Mouse (Mus musculus) CD4-positive, CD25-positive, alpha-beta regulatory T cell, adult 2 months (primary cell): ENCODE results near the gene Krtap16-1.

Source experiments
- DNase-seq: peaks from one replicate; pipeline ENCODE4 v3.0.0-alpha.2; 2012; ENCODE audit warnings: low read depth, low spot score

The Krtap16-1 gene

GRCm38 (mm10) chr11:99964213-99964612, 22.2 kb downstream of the Krtap16-1 start:
- no peak for DNase-seq

DNA sequence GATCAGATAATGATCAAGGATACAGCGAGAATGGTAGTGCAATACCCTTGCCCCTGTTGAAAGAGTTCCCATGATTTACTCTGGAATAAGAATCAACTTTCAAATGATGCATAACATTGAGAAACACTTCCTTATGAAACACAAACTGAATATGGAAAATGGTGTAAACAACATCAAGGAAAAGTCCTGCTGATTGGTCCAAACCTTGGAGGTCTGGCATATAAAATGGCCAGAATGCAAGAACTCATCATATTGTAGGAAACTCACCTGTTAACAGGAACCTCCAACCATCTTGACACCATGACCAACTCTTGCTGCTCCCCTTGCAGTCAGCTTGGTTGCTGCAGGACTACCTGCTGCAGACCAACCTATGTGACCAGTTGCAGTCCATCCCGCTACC, 38.2 kb downstream of the Krtap16-1 start, which contains the start of gene Krtap9-5:
Krtap9-5 (plus strand) TSS at position 301 of the 400 bp plus-strand sequence.
- no peak for DNase-seq

DNA sequence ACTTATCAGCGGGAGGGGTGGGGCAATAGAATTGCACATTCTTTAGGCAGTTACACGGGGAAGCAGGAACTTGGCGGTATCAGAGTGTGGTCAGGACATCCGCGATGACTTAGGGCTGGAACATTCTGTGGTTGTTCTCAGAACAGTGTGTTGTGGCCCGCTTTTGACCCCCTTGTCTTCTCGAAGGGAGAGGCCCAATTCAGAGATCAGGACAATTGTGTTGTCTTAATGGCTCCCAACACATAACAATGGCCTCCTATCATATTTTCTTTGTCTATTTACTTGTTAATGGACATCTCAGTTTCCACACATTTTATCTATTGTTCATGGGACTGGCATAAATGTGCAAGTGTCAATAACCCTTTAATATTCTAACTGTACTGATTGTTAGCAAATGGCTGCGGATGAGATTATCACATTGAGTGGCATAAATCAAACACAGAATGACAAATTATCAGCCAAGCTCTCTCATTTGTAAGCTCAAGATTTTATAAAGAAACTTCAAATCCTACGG, 48.6 kb downstream of the Krtap16-1 start:
- DNase-seq: no peak

DNA sequence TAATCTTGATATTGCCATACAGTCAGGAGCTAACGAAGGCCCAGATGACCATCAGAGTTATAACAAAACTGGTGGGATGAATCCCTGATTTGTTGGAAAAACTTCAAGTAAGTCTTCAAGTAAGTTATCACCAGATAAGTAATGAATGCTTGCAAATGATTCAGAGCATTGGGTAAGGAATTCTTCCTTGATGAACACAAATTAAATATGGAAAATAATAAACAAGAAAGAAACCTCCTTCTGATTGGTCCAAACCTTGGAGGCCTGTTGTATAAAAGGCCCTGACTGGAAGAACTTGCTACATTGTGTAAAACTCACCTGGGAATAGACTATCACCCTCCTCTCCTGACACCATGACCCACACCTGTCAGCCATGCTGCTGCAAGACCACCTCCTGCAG, 50.4 kb downstream of the Krtap16-1 start, which contains the start of gene Krtap31-2:
Krtap31-2 (plus strand) TSS at position 301 of the 400 bp plus-strand sequence.
- no peak for DNase-seq
